Mouse (Mus musculus) bone marrow, adult 2 months (tissue): ENCODE data around the gene Ankrd50.

Source experiments
- CTCF ChIP-seq: fragments of 200-500 bp; IDR thresholded peaks from 2 replicates; pipeline ENCODE4 v1.5.1; 2011; ENCODE audit warnings: low read length, control low read depth; ENCODE audit not compliant: control insufficient read depth, insufficient read depth
- POLR2A ChIP-seq: fragments of 200-500 bp; IDR thresholded peaks from 2 replicates; pipeline ENCODE4 v1.6.1; 2011; ENCODE audit warnings: low read depth, mild to moderate bottlenecking, control low read depth, low read length, borderline replicate concordance; ENCODE audit not compliant: control insufficient read depth

GRCm38 (mm10) chr3:38419896-38420295 is 64.7 kb downstream of the Ankrd50 start:
- TF ChIP-seq CTCF (no peak), POLR2A (no peak)
